ENCODE assay signal across 12 mouse cellular contexts in the genomic region with DNA sequence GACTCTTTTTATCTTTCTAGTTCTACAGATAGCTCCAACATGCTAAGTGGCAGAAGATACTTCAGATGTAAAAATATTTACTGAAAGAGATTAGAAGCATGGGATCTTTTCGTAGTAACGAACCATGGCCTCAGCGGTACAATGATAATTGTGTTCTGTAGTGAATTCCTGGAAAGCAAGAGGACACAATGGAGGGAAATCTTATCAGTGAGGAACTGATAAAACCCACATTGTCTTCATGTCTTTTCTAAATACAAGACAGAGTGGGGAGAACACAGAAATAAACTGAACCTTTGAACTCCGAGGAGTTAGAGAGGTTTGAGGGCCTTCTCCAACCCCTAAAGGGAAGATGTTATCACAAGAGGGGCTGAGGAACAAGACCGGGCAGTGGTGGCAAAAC.
"Had no signal": no experiment of that assay in that cellular context is flagged by ENCODE, and none has a peak within 500 bp of the region (broad histone marks: within the 10 kb centered on the region; RNA-seq: fewer than 3 reads in every experiment).

No protein-coding gene starts in this region.

- DNase-seq: kidney, postnatal 10 days; kidney, postnatal 36 days; layer of hippocampus, postnatal 36 days; liver, embryonic 13.5 days; lung, embryonic 14.5 days; lung, postnatal 14 days; midbrain, embryonic 14.5 days; thymus, adult 18-20 months; thymus, postnatal 36 days had no signal

- H3K4me3 ChIP-seq: kidney, embryonic 15.5 days; left cerebral cortex, adult 2 months; liver, embryonic 13.5 days had no signal

- H3K9me3 ChIP-seq: kidney, embryonic 15.5 days; liver, embryonic 13.5 days had no signal

- H3K27ac ChIP-seq: kidney, embryonic 15.5 days; left cerebral cortex, adult 2 months; liver, embryonic 13.5 days had no signal

- H3K4me2 ChIP-seq: kidney, embryonic 15.5 days; liver, embryonic 13.5 days; lung, embryonic 14.5 days; midbrain, embryonic 11.5 days had no signal

- H3K36me3 ChIP-seq: kidney, embryonic 15.5 days; liver, embryonic 13.5 days had no signal

- H3K9ac ChIP-seq: kidney, embryonic 15.5 days; liver, embryonic 13.5 days; lung, embryonic 14.5 days had no signal

- H3K27me3 ChIP-seq: kidney, embryonic 15.5 days; liver, embryonic 13.5 days had no signal
